Mouse (Mus musculus) CH12.LX (cell line): Measurements from ENCODE around the gene Gm9857. TPM values are rescaled to one million over a fixed set of nuclear protein-coding genes. Genes with fewer than 3 reads are reported as not detected.

Experiments used
- DNase-seq: peaks from one replicate; pipeline ENCODE4 v3.0.0-alpha.2; 2013; ENCODE audit errors: extremely low read depth
- H3K27ac ChIP-seq: 2 replicates; pipeline ENCODE4 v1.5.1; 2012; ENCODE audit warnings: low read depth, mild to moderate bottlenecking, control low read depth, moderate library complexity; ENCODE audit not compliant: insufficient read depth
- H3K27me3 ChIP-seq: replicated peaks from 2 replicates; pipeline ENCODE3; 2012; ENCODE audit warnings: inconsistent platforms
- H3K36me3 ChIP-seq, 2 experiments: replicated peaks in 1 of 2; 2 replicates each; pipeline versions ENCODE3 to v1.6.1; 2012; ENCODE audit warnings: inconsistent platforms in 1 of 2, low read length in 1 of 2, mild to moderate bottlenecking in 1 of 2, mixed read lengths in 1 of 2, moderate library complexity in 1 of 2; ENCODE audit not compliant: control insufficient read depth in 1 of 2, insufficient read depth in 1 of 2
- H3K4me1 ChIP-seq, 2 experiments: 2 replicates each; pipeline ENCODE4 v1.6.1; 2012; ENCODE audit warnings: inconsistent platforms in 1 of 2, moderate library complexity in 1 of 2; ENCODE audit not compliant: insufficient read depth in 2 of 2, control insufficient read depth in 1 of 2
- H3K4me2 ChIP-seq: 2 replicates; pipeline ENCODE4 v1.6.1; 2012; ENCODE audit warnings: low read depth, mild to moderate bottlenecking, control low read depth; ENCODE audit not compliant: poor library complexity, insufficient read depth, severe bottlenecking
- H3K4me3 ChIP-seq, 3 experiments: fragments of 150-350 bp in 1 of 3; sonication (generic) in 1 of 3; replicated peaks in 1 of 3; 2 replicates each; pipeline versions ENCODE3 to v1.5.1; 2011 to 2012; ENCODE audit warnings: low read depth in 2 of 3, low read length in 2 of 3, mild to moderate bottlenecking in 2 of 3, moderate library complexity in 2 of 3, control low read depth in 1 of 3, improper control_type of control experiment in 1 of 3, inconsistent platforms in 1 of 3, mixed read lengths in 1 of 3; ENCODE audit not compliant: poor library complexity in 1 of 3
- H3K79me2 ChIP-seq: replicated peaks from 2 replicates; pipeline ENCODE4 v1.6.1; 2012; ENCODE audit warnings: mild to moderate bottlenecking, moderate library complexity; ENCODE audit not compliant: control insufficient read depth, poor library complexity, insufficient read depth, severe bottlenecking; ENCODE audit errors: extremely low read depth
- H3K9ac ChIP-seq: 2 replicates; pipeline ENCODE4 v1.6.1; 2012; ENCODE audit warnings: low read depth, mild to moderate bottlenecking, control low read depth, moderate library complexity; ENCODE audit not compliant: insufficient read depth
- H3K9me3 ChIP-seq: replicated peaks from 2 replicates; pipeline ENCODE3; 2012; ENCODE audit warnings: low read length, inconsistent platforms, mixed read lengths
- BHLHE40 ChIP-seq: IDR thresholded peaks from 2 replicates; pipeline ENCODE4 v1.6.1; 2011; ENCODE audit warnings: mild to moderate bottlenecking, low read depth, low read length, improper control_type of control experiment
- CHD2 ChIP-seq: IDR thresholded peaks from 2 replicates; pipeline ENCODE4 v1.6.1; 2011; ENCODE audit warnings: low read length, improper control_type of control experiment
- CTCF ChIP-seq, 2 experiments: IDR thresholded peaks in 1 of 2; conservative IDR thresholded peaks in 1 of 2; 2 replicates each; pipeline ENCODE4 v1.5.1; 2011 to 2012; ENCODE audit warnings: low read depth in 2 of 2, low read length in 2 of 2, improper control_type of control experiment in 1 of 2, inconsistent platforms in 1 of 2, mild to moderate bottlenecking in 1 of 2, moderate library complexity in 1 of 2
- E2F4 ChIP-seq: IDR thresholded peaks from 2 replicates; pipeline ENCODE4 v1.6.1; 2011; ENCODE audit warnings: low read depth, low read length, improper control_type of control experiment; ENCODE audit not compliant: insufficient replicate concordance
- EP300 ChIP-seq: IDR thresholded peaks from 2 replicates; pipeline ENCODE4 v1.6.1; 2011; ENCODE audit warnings: low read length, improper control_type of control experiment
- HCFC1 ChIP-seq: IDR thresholded peaks from 2 replicates; pipeline ENCODE4 v1.6.1; 2012; ENCODE audit warnings: low read depth, mild to moderate bottlenecking, inconsistent platforms, low read length, improper control_type of control experiment
- IRF4 ChIP-seq: IDR thresholded peaks from 2 replicates; pipeline ENCODE4 v1.6.1; 2014; ENCODE audit warnings: low read depth, mild to moderate bottlenecking, inconsistent platforms, low read length, improper control_type of control experiment
- JUND ChIP-seq: conservative IDR thresholded peaks from 2 replicates; pipeline ENCODE4 v1.6.1; 2011; ENCODE audit warnings: low read depth, low read length, improper control_type of control experiment
- MAFK ChIP-seq: IDR thresholded peaks from 2 replicates; pipeline ENCODE4 v1.6.1; 2011; ENCODE audit warnings: low read length, improper control_type of control experiment; ENCODE audit not compliant: insufficient replicate concordance
- MEF2A ChIP-seq: IDR thresholded peaks from 2 replicates; pipeline ENCODE4 v1.6.1; 2014; ENCODE audit warnings: low read depth, mild to moderate bottlenecking, inconsistent platforms, low read length, improper control_type of control experiment, borderline replicate concordance
- MXI1 ChIP-seq: IDR thresholded peaks from 2 replicates; pipeline ENCODE4 v1.6.1; 2011; ENCODE audit warnings: mild to moderate bottlenecking, low read depth, low read length, improper control_type of control experiment
- NELFE ChIP-seq: IDR thresholded peaks from 2 replicates; pipeline ENCODE4 v1.6.1; 2011; ENCODE audit warnings: low read depth, low read length, improper control_type of control experiment
- NRF1 ChIP-seq: IDR thresholded peaks from 2 replicates; pipeline ENCODE4 v1.6.1; 2014; ENCODE audit warnings: low read depth, mild to moderate bottlenecking, inconsistent platforms, low read length, improper control_type of control experiment, moderate library complexity
- PAX5 ChIP-seq: IDR thresholded peaks from 2 replicates; pipeline ENCODE4 v1.6.1; 2012; ENCODE audit warnings: low read length, inconsistent platforms, mixed read lengths
- POLR2A ChIP-seq: IDR thresholded peaks from 2 replicates; pipeline ENCODE4 v1.6.1; 2011; ENCODE audit warnings: low read depth, mild to moderate bottlenecking, improper control_type of control experiment, low read length
- RAD21 ChIP-seq: IDR thresholded peaks from 2 replicates; pipeline ENCODE4 v1.6.1; 2011; ENCODE audit warnings: low read depth, mild to moderate bottlenecking, low read length, improper control_type of control experiment, moderate library complexity
- RCOR1 ChIP-seq: conservative IDR thresholded peaks from 2 replicates; pipeline ENCODE4 v1.6.1; 2012; ENCODE audit warnings: low read depth, mild to moderate bottlenecking, inconsistent platforms, low read length, improper control_type of control experiment
- SIN3A ChIP-seq: IDR thresholded peaks from 2 replicates; pipeline ENCODE4 v1.6.1; 2012; ENCODE audit warnings: low read length, improper control_type of control experiment, inconsistent platforms
- SMC3 ChIP-seq: IDR thresholded peaks from 2 replicates; pipeline ENCODE4 v1.6.1; 2011; ENCODE audit warnings: low read depth, low read length, improper control_type of control experiment
- TBP ChIP-seq: conservative IDR thresholded peaks from 2 replicates; pipeline ENCODE4 v1.6.1; 2011; ENCODE audit warnings: low read depth, low read length, improper control_type of control experiment
- UBTF ChIP-seq: IDR thresholded peaks from 2 replicates; pipeline ENCODE4 v1.6.1; 2012; ENCODE audit warnings: low read depth, mild to moderate bottlenecking, inconsistent platforms, low read length, improper control_type of control experiment, moderate library complexity
- USF1 ChIP-seq: IDR thresholded peaks from 2 replicates; pipeline ENCODE4 v1.6.1; 2014; ENCODE audit warnings: low read depth, mild to moderate bottlenecking, inconsistent platforms, low read length, improper control_type of control experiment
- USF2 ChIP-seq: conservative IDR thresholded peaks from 2 replicates; pipeline ENCODE4 v1.6.1; 2011; ENCODE audit warnings: low read depth, low read length, improper control_type of control experiment
- ZKSCAN1 ChIP-seq: IDR thresholded peaks from 2 replicates; pipeline ENCODE4 v1.6.1; 2012; ENCODE audit warnings: low read depth, inconsistent platforms, low read length, improper control_type of control experiment, borderline replicate concordance
- ZNF384 ChIP-seq: IDR thresholded peaks from 2 replicates; pipeline ENCODE4 v1.6.1; 2012; ENCODE audit warnings: low read depth, low read length, improper control_type of control experiment, inconsistent platforms
- dilution Hi-C: fragments of 300-500 bp; cut with MboI; formaldehyde crosslinking; loops from 2 replicates; pipeline ENCODE4 v1.14.3; 2020; ENCODE audit warnings: low sequenced_read_pairs; ENCODE audit not compliant: extremely low pct_unique_long_range_greater_than_20kb, extremely low pct_ligation_motif_present
- in situ Hi-C: fragments of 300-500 bp; cut with MboI; formaldehyde crosslinking; loops from 3 replicates; pipeline ENCODE4 v1.14.3; 2019; ENCODE audit warnings: low sequenced_read_pairs, low pct_ligation_motif_present, low pct_unique_long_range_greater_than_20kb, mixed read lengths
- polyA plus RNA-seq: library from polyadenylated mRNA; unstranded; fragments of >175 nt; gene quantifications from 2 replicates; pipeline ENCODE4 v1.2.1, GENCODE M21; 2012; ENCODE audit warnings: low read depth; ENCODE audit not compliant: insufficient read length
- total RNA-seq, 2 experiments: library from RNA; depleted of rRNA; stranded (reverse); fragments of 300-350 nt in 1 of 2; fragments of >200 nt in 1 of 2; gene quantifications; 2 replicates each; pipeline ENCODE4 v1.2.3; 2012 to 2014

The Gm9857 gene
- total and polyA plus RNA-seq, 3 experiments: not detected

GRCm38 (mm10) chr3:108916857-108917256, 23.4 kb downstream of the Gm9857 start:
- in situ Hi-C loops (no loop called here), dilution Hi-C loops (no loop called here)
- H3K4me1 ChIP-seq: peaks cover 6 to 10% of the 10 kb centered on the region in 2 experiments; a peak in 3 of 4 replicates
- H3K27me3 ChIP-seq: no peaks in the 10 kb centered on the region
- peak overlapping the region; percentile 38; the same call in 1 of the 2 replicates for H3K4me2 ChIP-seq
- H3K79me2 ChIP-seq: no peaks in the 10 kb centered on the region
- no peaks in the 10 kb centered on the region for H3K9me3 ChIP-seq
- H3K4me3 ChIP-seq: no peak overlapping the region
- H3K36me3 ChIP-seq: no peaks in the 10 kb centered on the region
- no peak overlapping the region for H3K9ac ChIP-seq
- no peak overlapping the region for H3K27ac ChIP-seq
- TF ChIP-seq JUND (no peak), ZNF384 (no peak), E2F4 (no peak), CTCF (conservative IDR thresholded peaks at IDR 0.05 in 1 of 2, IDR thresholded peaks at IDR 0.05 in 1 of 2; ENCODE audit: low read depth in 2 of 2, low read length in 2 of 2) (no peak), EP300 (no peak), TBP (no peak), POLR2A (no peak)
- no peak for DNase-seq

DNA sequence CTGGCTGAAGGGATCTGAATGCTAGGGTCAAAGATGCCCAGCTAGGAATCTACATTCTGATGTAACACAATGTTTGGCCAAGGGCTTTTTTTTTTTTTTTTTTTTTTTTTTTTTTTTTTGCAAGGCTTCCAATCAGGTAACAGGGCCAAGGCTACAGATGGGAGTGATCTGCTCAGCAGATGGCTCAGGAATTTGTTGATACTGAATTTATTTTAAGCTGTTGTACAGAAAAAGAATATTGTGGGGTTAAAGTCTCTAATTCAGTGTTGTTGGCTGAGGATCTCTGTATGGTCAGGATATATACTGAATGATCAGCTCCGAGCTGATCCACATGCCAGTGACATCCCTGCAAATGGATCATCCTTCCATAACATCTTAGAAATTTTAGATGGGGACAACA, 24.2 kb downstream of the Gm9857 start:
- no peak overlapping the region for H3K27ac ChIP-seq
- dilution Hi-C loops: no loop called here
- H3K36me3 ChIP-seq: no peaks in the 10 kb centered on the region
- DNase-seq: no peak
- peaks cover 2% of the 10 kb centered on the region; the same call in 1 of the 2 replicates for H3K79me2 ChIP-seq
- no peak overlapping the region for H3K4me2 ChIP-seq
- H3K27me3 ChIP-seq: no peaks in the 10 kb centered on the region
- in situ Hi-C loops: no loop called here
- H3K4me3 ChIP-seq: no peak overlapping the region
- H3K9me3 ChIP-seq: no peaks in the 10 kb centered on the region
- H3K9ac ChIP-seq: no peak overlapping the region
- TF ChIP-seq ZNF384 (peak; percentile 74), UBTF (no peak)
- peaks cover 6 to 10% of the 10 kb centered on the region in 2 experiments; a peak in 3 of 4 replicates for H3K4me1 ChIP-seq

DNA sequence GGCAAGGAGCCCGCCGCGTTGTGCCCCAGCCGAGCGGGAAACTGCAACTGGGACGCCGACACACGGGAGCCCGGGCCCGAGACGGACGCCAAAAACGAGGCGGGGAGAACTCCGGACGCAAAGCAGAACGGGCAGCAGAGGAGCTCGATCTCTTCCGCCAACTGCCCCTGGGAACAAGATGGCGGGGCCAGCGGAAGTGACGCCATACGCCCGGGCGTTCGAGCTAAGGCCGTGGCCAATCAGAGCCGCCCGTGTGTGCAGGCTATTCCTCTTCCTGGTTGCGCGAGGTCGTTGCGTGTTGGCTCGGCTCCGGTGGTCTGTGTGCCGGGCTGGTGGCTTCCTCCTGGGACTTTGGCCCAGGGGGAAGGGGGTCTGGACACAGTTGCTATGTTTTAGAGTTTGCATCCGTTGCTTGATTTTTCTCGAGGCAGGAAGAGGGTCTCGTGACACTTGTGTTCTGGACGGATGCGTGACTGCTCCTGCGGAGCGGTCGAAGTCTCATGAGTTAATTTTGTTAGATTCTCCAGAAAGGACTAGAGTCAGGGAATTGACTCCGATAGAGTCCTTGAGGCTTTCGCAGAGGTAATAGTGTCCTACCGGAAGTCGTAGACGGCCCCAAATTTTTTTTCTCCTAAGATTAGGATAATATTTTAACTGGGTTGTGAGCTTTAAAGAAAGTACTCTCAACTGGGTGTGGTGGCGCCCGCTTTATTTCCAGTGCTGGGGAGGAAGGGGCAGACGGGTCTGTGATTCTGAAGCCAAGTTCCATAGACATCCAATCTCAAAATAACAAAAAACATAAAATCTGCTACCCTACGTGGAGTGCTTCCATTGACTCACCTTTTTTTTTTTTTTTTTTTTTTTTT, 28.5 kb downstream of the Gm9857 start, which contains the start of gene Prpf38b:
TSS of gene Prpf38b (minus strand) at position 180 of the 866 bp plus-strand sequence.
- peaks cover 8 to 27% of the 10 kb centered on the region in 2 experiments; a peak in 3 of 4 replicates for H3K4me1 ChIP-seq
- H3K9ac ChIP-seq: peak within 1 kb of the TSS; percentile 93
- H3K4me3 ChIP-seq: peak within 1 kb of the TSS; percentile 71 to 99 (median 87)
- no peaks in the 10 kb centered on the region for H3K9me3 ChIP-seq
- peak within 1 kb of the TSS; percentile 70 for H3K4me2 ChIP-seq
- peaks cover 9 to 20% of the 10 kb centered on the region in 2 experiments for H3K36me3 ChIP-seq
- H3K27me3 ChIP-seq: no peaks in the 10 kb centered on the region
- peak within 1 kb of the TSS; percentile 97 for H3K27ac ChIP-seq
- peaks cover 39% of the 10 kb centered on the region for H3K79me2 ChIP-seq
- in situ Hi-C loops (no loop called here), dilution Hi-C loops (no loop called here)
- peak; percentile 96 for DNase-seq
- TF ChIP-seq RAD21: no peak
- peak; percentile 49; the same call in 1 of the 2 replicates for TF ChIP-seq CHD2
- peak; percentile 92 for TF ChIP-seq NELFE
- TF ChIP-seq SMC3: no peak
- TF ChIP-seq PAX5: no peak
- peak; percentile 38; the same call in 1 of the 2 replicates for TF ChIP-seq IRF4
- peak; percentile 85 for TF ChIP-seq HCFC1
- peak; percentile 63 for TF ChIP-seq SIN3A
- TF ChIP-seq MXI1: peak; percentile 42; the same call in 1 of the 2 replicates
- TF ChIP-seq USF2: no peak
- TF ChIP-seq NRF1: peak; percentile 89
- TF ChIP-seq USF1: no peak
- TF ChIP-seq ZKSCAN1: no peak
- TF ChIP-seq RCOR1: no peak
- no peak for TF ChIP-seq MEF2A
- no peak for TF ChIP-seq MAFK
- TF ChIP-seq BHLHE40: peak; percentile 62; the same call in 1 of the 2 replicates
